Mouse (Mus musculus): ENCODE results near the gene H2-D1. TPM values are rescaled to one million over a fixed set of nuclear protein-coding genes. Genes with fewer than 3 reads are reported as not detected.

Gene H2-D1
- polyA plus RNA-seq (2014; fragmentation: Illumina TruSeq; extraction: RNeasy Lipid Tissue Mini Kit (QIAGEN cat#74804); ENCODE audit: low replicate concordance): 51.6 TPM

GRCm38 (mm10) chr17:35262664-35263522 lies at the start of gene H2-D1:
TSS of gene H2-D1 (plus strand) at chr17:35262730.

GRCm38 (mm10) chr17:35220156-35220952 lies 42.2 kb upstream of the H2-D1 start, which contains the start of gene Gm16181:
TSS of gene Gm16181 (plus strand) at chr17:35220834.

GRCm38 (mm10) chr17:35233114-35233980 lies 29.2 kb upstream of the H2-D1 start, which contains the start of gene Atp6v1g2:
TSS of gene Atp6v1g2 (plus strand) at chr17:35233660.

GRCm38 (mm10) chr17:35235614-35236389 lies 26.7 kb upstream of the H2-D1 start, which contains the start of gene Nfkbil1:
TSS of gene Nfkbil1 (minus strand) at chr17:35235792.

GRCm38 (mm10) chr17:35241305-35242014 lies 21.1 kb upstream of the H2-D1 start, which contains the start of gene Ddx39b:
TSS of gene Ddx39b (plus strand) at chr17:35241746.

Other genes with a start within 250 kb of the H2-D1 start
- 0.11 TPM for gene Vwa7, start 246.2 kb upstream of the H2-D1 start, polyA plus RNA-seq (2014; fragmentation: Illumina TruSeq; extraction: RNeasy Lipid Tissue Mini Kit (QIAGEN cat#74804); ENCODE audit: low replicate concordance)
- gene Sapcd1, start 234.7 kb upstream of the H2-D1 start, polyA plus RNA-seq (2014; fragmentation: Illumina TruSeq; extraction: RNeasy Lipid Tissue Mini Kit (QIAGEN cat#74804); ENCODE audit: low replicate concordance): not detected
- gene Msh5, start 216.0 kb upstream of the H2-D1 start, polyA plus RNA-seq (2014; fragmentation: Illumina TruSeq; extraction: RNeasy Lipid Tissue Mini Kit (QIAGEN cat#74804); ENCODE audit: low replicate concordance): 0.93 TPM
- gene Clic1, start 212.8 kb upstream of the H2-D1 start, polyA plus RNA-seq (2014; fragmentation: Illumina TruSeq; extraction: RNeasy Lipid Tissue Mini Kit (QIAGEN cat#74804); ENCODE audit: low replicate concordance): 31.3 TPM
- not detected for gene Ddah2, start 203.7 kb upstream of the H2-D1 start, polyA plus RNA-seq (2014; fragmentation: Illumina TruSeq; extraction: RNeasy Lipid Tissue Mini Kit (QIAGEN cat#74804); ENCODE audit: low replicate concordance)
- gene Ly6g6c, start 197.3 kb upstream of the H2-D1 start, polyA plus RNA-seq (2014; fragmentation: Illumina TruSeq; extraction: RNeasy Lipid Tissue Mini Kit (QIAGEN cat#74804); ENCODE audit: low replicate concordance): not detected
- gene Mpig6b, start 196.5 kb upstream of the H2-D1 start, polyA plus RNA-seq (2014; fragmentation: Illumina TruSeq; extraction: RNeasy Lipid Tissue Mini Kit (QIAGEN cat#74804); ENCODE audit: low replicate concordance): 0.59 TPM
- not detected for gene Ly6g6e, start 185.8 kb upstream of the H2-D1 start, polyA plus RNA-seq (2014; fragmentation: Illumina TruSeq; extraction: RNeasy Lipid Tissue Mini Kit (QIAGEN cat#74804); ENCODE audit: low replicate concordance)
- not detected for gene Ly6g6d, start 184.7 kb upstream of the H2-D1 start, polyA plus RNA-seq (2014; fragmentation: Illumina TruSeq; extraction: RNeasy Lipid Tissue Mini Kit (QIAGEN cat#74804); ENCODE audit: low replicate concordance)
- not detected for gene Ly6g6f, start 177.1 kb upstream of the H2-D1 start, polyA plus RNA-seq (2014; fragmentation: Illumina TruSeq; extraction: RNeasy Lipid Tissue Mini Kit (QIAGEN cat#74804); ENCODE audit: low replicate concordance)
- 3.7 TPM for gene Abhd16a, start 173.5 kb upstream of the H2-D1 start, polyA plus RNA-seq (2014; fragmentation: Illumina TruSeq; extraction: RNeasy Lipid Tissue Mini Kit (QIAGEN cat#74804); ENCODE audit: low replicate concordance)
- gene Ly6g5c, start 154.5 kb upstream of the H2-D1 start, polyA plus RNA-seq (2014; fragmentation: Illumina TruSeq; extraction: RNeasy Lipid Tissue Mini Kit (QIAGEN cat#74804); ENCODE audit: low replicate concordance): not detected
- not detected for gene Ly6g5b, start 147.3 kb upstream of the H2-D1 start, polyA plus RNA-seq (2014; fragmentation: Illumina TruSeq; extraction: RNeasy Lipid Tissue Mini Kit (QIAGEN cat#74804); ENCODE audit: low replicate concordance)
- 2.3 TPM for gene Gpank1, start 141.3 kb upstream of the H2-D1 start, polyA plus RNA-seq (2014; fragmentation: Illumina TruSeq; extraction: RNeasy Lipid Tissue Mini Kit (QIAGEN cat#74804); ENCODE audit: low replicate concordance)
- 112 TPM for gene Csnk2b, start 140.7 kb upstream of the H2-D1 start, polyA plus RNA-seq (2014; fragmentation: Illumina TruSeq; extraction: RNeasy Lipid Tissue Mini Kit (QIAGEN cat#74804); ENCODE audit: low replicate concordance)
- gene D17H6S53E, start 136.4 kb upstream of the H2-D1 start, polyA plus RNA-seq (2014; fragmentation: Illumina TruSeq; extraction: RNeasy Lipid Tissue Mini Kit (QIAGEN cat#74804); ENCODE audit: low replicate concordance): 1.7 TPM
- not detected for gene Apom, start 130.7 kb upstream of the H2-D1 start, polyA plus RNA-seq (2014; fragmentation: Illumina TruSeq; extraction: RNeasy Lipid Tissue Mini Kit (QIAGEN cat#74804); ENCODE audit: low replicate concordance)
- 9.2 TPM for gene Bag6, start 127.6 kb upstream of the H2-D1 start, polyA plus RNA-seq (2014; fragmentation: Illumina TruSeq; extraction: RNeasy Lipid Tissue Mini Kit (QIAGEN cat#74804); ENCODE audit: low replicate concordance)
- gene Prrc2a, start 97.8 kb upstream of the H2-D1 start, polyA plus RNA-seq (2014; fragmentation: Illumina TruSeq; extraction: RNeasy Lipid Tissue Mini Kit (QIAGEN cat#74804); ENCODE audit: low replicate concordance): 7.5 TPM
- 8.4 TPM for gene Aif1, start 86.7 kb upstream of the H2-D1 start, polyA plus RNA-seq (2014; fragmentation: Illumina TruSeq; extraction: RNeasy Lipid Tissue Mini Kit (QIAGEN cat#74804); ENCODE audit: low replicate concordance)
- gene Lst1, start 74.3 kb upstream of the H2-D1 start, polyA plus RNA-seq (2014; fragmentation: Illumina TruSeq; extraction: RNeasy Lipid Tissue Mini Kit (QIAGEN cat#74804); ENCODE audit: low replicate concordance): not detected
- not detected for gene Ltb, start 68.3 kb upstream of the H2-D1 start, polyA plus RNA-seq (2014; fragmentation: Illumina TruSeq; extraction: RNeasy Lipid Tissue Mini Kit (QIAGEN cat#74804); ENCODE audit: low replicate concordance)
- gene Tnf, start 60.7 kb upstream of the H2-D1 start, polyA plus RNA-seq (2014; fragmentation: Illumina TruSeq; extraction: RNeasy Lipid Tissue Mini Kit (QIAGEN cat#74804); ENCODE audit: low replicate concordance): not detected
- gene Lta, start 57.4 kb upstream of the H2-D1 start, polyA plus RNA-seq (2014; fragmentation: Illumina TruSeq; extraction: RNeasy Lipid Tissue Mini Kit (QIAGEN cat#74804); ENCODE audit: low replicate concordance): not detected
- not detected for gene Gm16181, start 41.9 kb upstream of the H2-D1 start, polyA plus RNA-seq (2014; fragmentation: Illumina TruSeq; extraction: RNeasy Lipid Tissue Mini Kit (QIAGEN cat#74804); ENCODE audit: low replicate concordance)
- 1.9 TPM for gene Atp6v1g2, start 29.1 kb upstream of the H2-D1 start, polyA plus RNA-seq (2014; fragmentation: Illumina TruSeq; extraction: RNeasy Lipid Tissue Mini Kit (QIAGEN cat#74804); ENCODE audit: low replicate concordance)
- not detected for gene Nfkbil1, start 26.9 kb upstream of the H2-D1 start, polyA plus RNA-seq (2014; fragmentation: Illumina TruSeq; extraction: RNeasy Lipid Tissue Mini Kit (QIAGEN cat#74804); ENCODE audit: low replicate concordance)
- 4.0 TPM for gene Ddx39b, start 21.0 kb upstream of the H2-D1 start, polyA plus RNA-seq (2014; fragmentation: Illumina TruSeq; extraction: RNeasy Lipid Tissue Mini Kit (QIAGEN cat#74804); ENCODE audit: low replicate concordance)
- gene H2-Q1, start 57.7 kb downstream of the H2-D1 start, polyA plus RNA-seq (2014; fragmentation: Illumina TruSeq; extraction: RNeasy Lipid Tissue Mini Kit (QIAGEN cat#74804); ENCODE audit: low replicate concordance): 506 TPM
- 3,607 TPM for gene H2-Q2, start 79.5 kb downstream of the H2-D1 start, polyA plus RNA-seq (2014; fragmentation: Illumina TruSeq; extraction: RNeasy Lipid Tissue Mini Kit (QIAGEN cat#74804); ENCODE audit: low replicate concordance)
- 51.5 TPM for gene H2-Q4, start 116.9 kb downstream of the H2-D1 start, polyA plus RNA-seq (2014; fragmentation: Illumina TruSeq; extraction: RNeasy Lipid Tissue Mini Kit (QIAGEN cat#74804); ENCODE audit: low replicate concordance)
- gene H2-Q6, start 162.1 kb downstream of the H2-D1 start, polyA plus RNA-seq (2014; fragmentation: Illumina TruSeq; extraction: RNeasy Lipid Tissue Mini Kit (QIAGEN cat#74804); ENCODE audit: low replicate concordance): 7.5 TPM
- 11.4 TPM for gene H2-Q7, start 176.4 kb downstream of the H2-D1 start, polyA plus RNA-seq (2014; fragmentation: Illumina TruSeq; extraction: RNeasy Lipid Tissue Mini Kit (QIAGEN cat#74804); ENCODE audit: low replicate concordance)
- gene H2-Q10, start 207.4 kb downstream of the H2-D1 start, polyA plus RNA-seq (2014; fragmentation: Illumina TruSeq; extraction: RNeasy Lipid Tissue Mini Kit (QIAGEN cat#74804); ENCODE audit: low replicate concordance): 2.3 TPM
- gene Pou5f1, start 243.3 kb downstream of the H2-D1 start, polyA plus RNA-seq (2014; fragmentation: Illumina TruSeq; extraction: RNeasy Lipid Tissue Mini Kit (QIAGEN cat#74804); ENCODE audit: low replicate concordance): not detected

Measured in small intestine, adult 10 weeks (tissue).